Mouse (Mus musculus) liver, adult (tissue): ENCODE data around the gene Slc10a3.

Experiments
- GATA4 ChIP-seq: IDR thresholded peaks from 2 replicates; pipeline ENCODE4 v1.6.1; 2014; ENCODE audit warnings: mild to moderate bottlenecking, low read length; ENCODE audit not compliant: insufficient replicate concordance

The Slc10a3 gene

DNA sequence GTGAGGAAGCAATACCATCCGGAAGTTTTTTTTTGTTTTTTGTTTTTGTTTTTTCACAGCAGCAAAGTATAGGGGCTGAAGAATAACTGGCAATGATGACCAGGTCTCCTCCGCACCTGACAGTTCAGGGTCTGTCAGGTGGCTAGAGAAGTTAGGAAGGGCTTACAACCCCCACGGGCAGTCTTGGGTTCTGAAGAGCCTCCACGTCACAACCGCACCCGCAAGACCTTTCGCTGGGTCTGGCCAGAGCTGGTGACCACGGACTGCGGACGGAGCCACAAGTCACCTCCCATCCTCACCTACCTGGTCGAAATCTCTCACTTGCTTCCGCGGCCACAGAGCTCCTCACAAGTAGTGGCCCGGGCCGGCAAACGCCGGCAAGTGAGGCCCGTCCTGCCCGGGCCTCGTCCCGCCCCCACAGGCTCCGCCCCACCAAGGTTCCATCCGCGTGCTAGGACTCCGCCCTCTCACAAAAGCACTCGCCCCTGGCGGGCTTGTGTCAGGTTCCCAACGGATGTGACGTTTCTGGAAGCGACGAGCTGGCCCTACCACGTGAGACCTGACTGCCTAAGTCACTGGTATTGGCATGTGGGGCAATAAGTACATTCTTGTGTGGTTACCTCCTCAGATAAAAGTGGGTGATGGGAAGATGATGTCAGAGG, at the start of gene Slc10a3, which contains the start of gene Ubl4a:
Gene Slc10a3, minus strand, starts transcription at position 462 of the 662 bp plus-strand sequence.
Gene Ubl4a, minus strand, starts transcription at position 331 of the 662 bp plus-strand sequence.
- TF ChIP-seq GATA4: no peak

DNA sequence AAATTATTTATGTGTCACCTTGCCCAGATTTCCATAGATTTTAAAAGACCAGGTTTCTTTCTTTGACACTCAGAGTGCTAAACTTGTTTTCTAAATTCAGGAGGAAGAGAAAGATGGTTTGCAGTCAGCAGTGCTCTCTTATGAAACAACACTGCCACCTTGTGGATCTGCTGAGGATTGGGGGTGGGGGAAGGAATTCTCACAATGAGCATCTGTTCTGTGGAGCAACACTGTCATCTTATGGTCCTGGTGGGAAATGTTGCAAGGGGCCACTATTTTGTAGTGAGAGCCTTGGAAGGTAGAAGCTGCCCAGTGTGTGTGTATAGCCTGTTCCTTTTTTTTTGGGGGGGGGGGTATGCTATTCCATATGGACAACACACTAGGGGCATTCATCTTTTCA, 40.2 kb upstream of the Slc10a3 start:
- no peak for TF ChIP-seq GATA4

DNA sequence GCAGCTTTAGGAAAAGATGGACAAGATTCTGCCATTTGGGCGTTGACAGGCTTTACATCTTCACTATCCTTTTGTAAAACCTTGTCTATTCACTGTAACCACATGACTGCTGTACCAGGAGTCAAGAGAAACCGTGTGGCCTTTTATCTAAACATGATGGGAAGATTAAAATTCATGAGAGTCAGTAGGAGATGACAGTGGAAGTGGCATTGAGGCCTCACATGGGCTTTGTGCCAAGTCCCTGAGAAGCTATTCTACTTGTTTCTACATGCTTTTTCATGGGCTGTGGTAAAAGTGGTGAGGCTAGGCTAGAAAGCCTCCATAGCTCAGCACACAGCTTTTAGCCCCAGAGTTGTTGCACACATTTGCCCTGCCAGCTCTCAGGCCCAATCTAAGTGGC, 35.2 kb upstream of the Slc10a3 start:
- no peak for TF ChIP-seq GATA4

GRCm38 (mm10) chrX:74400136-74400535, 27.0 kb upstream of the Slc10a3 start:
- TF ChIP-seq GATA4: no peak

GRCm38 (mm10) chrX:74392535-74393443, 19.6 kb upstream of the Slc10a3 start, which contains the start of the genes Fam3a and Ikbkg:
TSS of gene Fam3a (minus strand) at chrX:74393272.
TSS of gene Ikbkg (plus strand) at chrX:74393290.
- TF ChIP-seq GATA4: peak; percentile 88; the same call in 1 of the 2 replicates

- no peak for TF ChIP-seq GATA4
Measured at GRCm38 (mm10) chrX:74388153-74388552, 15.0 kb upstream of the Slc10a3 start.

GRCm38 (mm10) chrX:74384451-74384850, 11.3 kb upstream of the Slc10a3 start:
- no peak for TF ChIP-seq GATA4

GRCm38 (mm10) chrX:74368209-74368909, 4.8 kb downstream of the Slc10a3 start:
- TF ChIP-seq GATA4: no peak

DNA sequence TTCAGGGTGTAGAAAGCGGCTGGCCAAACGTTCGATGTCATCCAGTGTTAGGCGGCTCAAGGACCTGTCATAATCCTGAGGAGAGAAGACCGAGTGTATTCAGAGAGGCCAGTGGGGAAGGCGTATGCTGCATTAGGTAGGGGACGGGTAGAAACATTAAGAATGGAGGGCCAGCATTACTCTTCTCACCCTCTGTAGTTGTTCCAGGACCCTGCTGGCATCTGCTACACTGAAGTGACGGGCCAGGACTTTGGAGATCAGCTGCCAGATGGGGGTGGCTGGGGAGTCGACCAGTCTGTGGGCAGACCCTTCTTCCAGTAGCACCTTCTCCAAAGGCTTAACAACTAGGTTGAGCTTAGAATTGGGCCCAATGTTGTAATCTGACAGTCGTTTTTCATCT, 5.6 kb downstream of the Slc10a3 start:
- no peak for TF ChIP-seq GATA4

DNA sequence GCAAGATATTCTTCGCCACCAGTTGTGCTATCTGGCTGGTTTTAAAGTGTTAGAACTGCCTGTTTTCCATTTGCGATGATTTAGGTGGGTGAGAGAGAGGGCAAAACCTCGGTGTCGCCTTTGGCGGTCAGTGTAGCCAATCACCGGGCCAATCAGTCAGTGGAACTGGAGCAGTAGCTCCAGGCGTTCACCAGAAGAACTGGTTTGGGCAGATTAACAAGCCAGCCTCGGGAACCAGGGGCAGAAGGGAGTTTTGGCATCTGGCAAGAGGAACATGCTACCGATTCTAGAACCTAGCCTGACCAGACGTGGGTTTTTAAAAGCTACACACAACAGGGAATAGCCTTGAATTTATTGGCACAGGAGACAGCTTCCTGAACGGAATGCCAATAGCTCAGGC, 14.0 kb downstream of the Slc10a3 start:
- TF ChIP-seq GATA4: no peak

GRCm38 (mm10) chrX:74353467-74353770, 19.7 kb downstream of the Slc10a3 start, which contains the start of gene Lage3:
TSS of gene Lage3 (minus strand) at chrX:74353618.
- no peak for TF ChIP-seq GATA4

- TF ChIP-seq GATA4: no peak
Measured at GRCm38 (mm10) chrX:74352645-74353466, 20.3 kb downstream of the Slc10a3 start.

DNA sequence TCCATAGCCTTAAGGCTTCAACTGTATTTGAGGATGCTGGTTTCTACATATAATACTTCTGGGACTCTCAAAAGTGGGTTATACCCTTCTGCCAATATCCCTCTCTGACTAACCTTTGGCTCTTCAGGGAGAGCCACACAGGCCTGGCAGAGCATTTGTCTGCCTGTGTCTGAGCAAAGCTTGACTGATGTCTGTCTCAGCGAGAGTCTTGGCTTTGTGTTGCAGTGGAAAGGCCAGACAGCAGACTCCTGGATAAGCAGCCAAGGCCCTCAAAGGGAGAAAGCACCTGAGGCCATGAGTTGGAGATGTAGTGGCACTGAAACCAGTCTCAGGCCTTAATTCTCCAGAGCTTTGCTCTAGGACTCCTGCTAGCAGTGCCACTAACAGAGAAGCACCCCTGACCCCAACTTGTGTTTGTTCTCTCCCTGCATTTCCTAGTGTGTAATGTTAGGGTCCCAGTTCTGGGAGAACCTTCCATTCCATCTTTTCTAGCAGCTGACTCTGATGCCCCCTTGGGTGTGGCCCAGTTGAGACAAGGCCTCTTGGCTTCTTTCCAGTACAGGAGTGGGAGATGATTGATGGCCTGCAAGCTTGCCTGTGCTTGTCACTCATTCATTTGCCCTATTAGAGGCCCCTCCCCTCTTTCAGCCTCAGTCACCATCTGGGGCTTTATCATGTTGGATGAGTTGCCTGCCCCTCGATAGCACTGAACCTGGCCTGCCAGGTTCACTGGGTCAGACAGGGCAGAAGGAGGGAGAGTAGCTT, 42.8 kb downstream of the Slc10a3 start:
- TF ChIP-seq GATA4: no peak

- no peak for TF ChIP-seq GATA4
Measured at GRCm38 (mm10) chrX:74329215-74329671, 43.9 kb downstream of the Slc10a3 start.
